Mouse (Mus musculus): ENCODE measurements around the gene Lrtm1. TPM values are rescaled to one million over a fixed set of nuclear protein-coding genes. Genes with fewer than 3 reads are reported as not detected.

Gene Lrtm1
- polyA plus RNA-seq (2015; fragmentation: Nextera tagmentation; extraction: Ambion mirVana) = 0.20 and 0.25 TPM in 2 replicates

DNA sequence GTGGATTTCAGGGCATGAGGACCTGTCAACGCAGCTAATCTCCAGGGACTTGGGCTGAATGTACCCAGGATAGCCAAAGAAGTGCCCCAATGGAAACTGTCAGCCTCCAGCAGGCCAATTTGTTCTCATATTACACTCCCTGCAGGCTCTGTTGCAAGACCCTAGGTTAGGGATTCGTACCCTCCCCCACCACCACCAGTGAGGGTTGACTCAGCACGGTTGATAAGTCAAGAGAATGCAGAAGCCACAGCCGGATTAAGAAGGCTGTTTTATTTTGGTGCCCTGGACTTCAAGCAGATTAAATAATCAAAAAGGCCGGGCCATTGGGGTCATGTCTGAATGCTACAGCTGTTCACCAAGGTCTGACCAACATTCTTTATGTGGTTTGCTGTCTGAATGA lies at the start of gene Lrtm1:
TSS of gene Lrtm1 (plus strand) at position 326 of the 400 bp plus-strand sequence.
- H3K36me3 ChIP-seq (ENCODE audit: control insufficient read depth, insufficient read depth, low read length) = no peaks in the 10 kb centered on the region
- no peak within 1 kb of the TSS for H3K9ac ChIP-seq (ENCODE audit: low read depth, low read length)
- no peak for ATAC-seq
- WGBS = 8% methylated on average over 5 of the region's 5 CpGs
- no peak within 1 kb of the TSS for H3K27ac ChIP-seq (ENCODE audit: low read length)
- peaks cover 8% of the 10 kb centered on the region; the same call in 1 of the 2 replicates for H3K4me1 ChIP-seq (ENCODE audit: control insufficient read depth, insufficient read depth, low read length)
- H3K4me2 ChIP-seq (ENCODE audit: low read length) = no peak within 1 kb of the TSS
- H3K4me3 ChIP-seq (ENCODE audit: low read depth, low read length) = no peak within 1 kb of the TSS
- H3K9me3 ChIP-seq (replicated peaks; ENCODE audit: control insufficient read depth, low read length, poor library complexity, severe bottlenecking) = no peaks in the 10 kb centered on the region
- no peaks in the 10 kb centered on the region for H3K27me3 ChIP-seq (ENCODE audit: control insufficient read depth, insufficient read depth, low read depth, low read length)

DNA sequence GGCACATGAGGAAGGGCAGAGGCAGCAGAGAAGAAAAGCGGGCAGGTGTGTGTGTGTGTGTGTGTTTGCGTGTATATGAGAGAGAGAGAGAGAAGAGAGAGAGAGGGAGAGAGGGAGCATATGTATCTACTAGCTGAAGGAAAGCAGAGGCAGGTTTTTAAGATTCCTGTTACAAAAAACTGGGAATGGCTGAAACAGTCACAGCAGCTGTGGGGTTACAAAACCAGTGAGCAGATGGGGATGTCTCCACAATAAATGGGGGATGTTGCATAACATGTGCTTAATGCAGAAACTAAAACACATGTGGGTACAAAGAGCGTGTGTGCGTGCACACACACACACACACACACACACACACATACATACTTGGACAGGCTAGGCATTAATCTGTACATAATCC lies 48.8 kb upstream of the Lrtm1 start:
- H3K4me3 ChIP-seq (ENCODE audit: low read depth, low read length) = no peak overlapping the region
- peaks cover 2% of the 10 kb centered on the region; the same call in 1 of the 2 replicates for H3K4me1 ChIP-seq (ENCODE audit: control insufficient read depth, insufficient read depth, low read length)
- no peak overlapping the region for H3K27ac ChIP-seq (ENCODE audit: low read length)
- no peak overlapping the region for H3K4me2 ChIP-seq (ENCODE audit: low read length)
- no peaks in the 10 kb centered on the region for H3K9me3 ChIP-seq (replicated peaks; ENCODE audit: control insufficient read depth, low read length, poor library complexity, severe bottlenecking)
- 85% methylated on average over 4 of the region's 4 CpGs for WGBS
- no peaks in the 10 kb centered on the region for H3K27me3 ChIP-seq (ENCODE audit: control insufficient read depth, insufficient read depth, low read depth, low read length)
- no peak overlapping the region for H3K9ac ChIP-seq (ENCODE audit: low read depth, low read length)
- ATAC-seq = no peak
- H3K36me3 ChIP-seq (ENCODE audit: control insufficient read depth, insufficient read depth, low read length) = no peaks in the 10 kb centered on the region

DNA sequence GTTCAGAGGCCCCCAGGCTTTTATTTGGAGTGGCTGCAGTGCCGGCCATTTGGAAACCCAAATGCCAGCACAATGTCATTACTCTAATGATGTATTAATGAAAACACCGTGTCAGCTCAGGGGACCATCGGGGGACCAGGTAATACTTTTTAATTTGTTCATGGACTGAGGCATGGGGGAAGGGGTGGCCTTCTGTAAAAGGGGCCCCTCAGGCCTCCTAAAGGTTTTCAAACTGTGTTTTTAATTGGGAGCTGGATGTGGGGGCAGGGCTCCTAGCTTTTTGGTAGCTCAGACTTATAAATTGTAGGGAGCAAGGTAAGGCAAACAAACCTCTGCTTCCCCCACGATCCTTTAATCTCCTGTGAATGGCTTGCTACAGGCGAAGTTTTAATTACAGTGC lies 45.4 kb upstream of the Lrtm1 start:
- no peak overlapping the region for H3K9ac ChIP-seq (ENCODE audit: low read depth, low read length)
- no peak overlapping the region for H3K27ac ChIP-seq (ENCODE audit: low read length)

DNA sequence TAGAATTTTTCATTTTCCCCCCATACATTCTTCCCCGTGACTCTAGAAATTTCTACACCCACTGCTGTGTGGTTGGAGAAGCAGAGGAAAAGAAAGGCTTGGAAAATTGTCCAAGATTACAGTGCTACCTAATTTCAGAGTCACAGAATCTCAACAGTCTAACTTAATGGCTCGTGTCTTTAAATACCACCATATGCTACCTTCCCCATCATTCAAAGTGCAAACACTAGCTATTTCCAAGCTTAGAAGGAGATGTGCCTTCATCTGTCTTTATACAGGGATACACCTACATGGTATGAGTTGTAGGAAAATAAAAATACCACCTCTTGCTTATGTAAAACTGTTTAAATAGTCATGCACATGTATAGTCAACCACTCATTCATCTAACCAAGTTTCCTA lies 38.8 kb upstream of the Lrtm1 start:
- Histone ChIP-seq H3K4me3 (ENCODE audit: low read depth, low read length) (no peak overlapping the region), H3K9ac (ENCODE audit: low read depth, low read length) (no peak overlapping the region), H3K36me3 (ENCODE audit: control insufficient read depth, insufficient read depth, low read length) (no peaks in the 10 kb centered on the region), H3K4me1 (ENCODE audit: control insufficient read depth, insufficient read depth, low read length) (no peaks in the 10 kb centered on the region), H3K27ac (ENCODE audit: low read length) (no peak overlapping the region), H3K4me2 (ENCODE audit: low read length) (no peak overlapping the region), H3K9me3 (replicated peaks; ENCODE audit: control insufficient read depth, low read length, poor library complexity, severe bottlenecking) (no peaks in the 10 kb centered on the region), H3K27me3 (ENCODE audit: control insufficient read depth, insufficient read depth, low read depth, low read length) (no peaks in the 10 kb centered on the region)
- 93% methylated on average over 2 of the region's 2 CpGs for WGBS
- no peak for ATAC-seq

More for the DNA sequence above, 45.4 kb upstream of the Lrtm1 start:
- H3K36me3 ChIP-seq (ENCODE audit: control insufficient read depth, insufficient read depth, low read length) = no peaks in the 10 kb centered on the region
- H3K4me1 ChIP-seq (ENCODE audit: control insufficient read depth, insufficient read depth, low read length) = peaks cover 2% of the 10 kb centered on the region; the same call in 1 of the 2 replicates
- no peaks in the 10 kb centered on the region for H3K27me3 ChIP-seq (ENCODE audit: control insufficient read depth, insufficient read depth, low read depth, low read length)
- 27% methylated on average over 5 of the region's 5 CpGs for WGBS
- no peak overlapping the region for H3K4me2 ChIP-seq (ENCODE audit: low read length)
- ATAC-seq = no peak
- no peaks in the 10 kb centered on the region for H3K9me3 ChIP-seq (replicated peaks; ENCODE audit: control insufficient read depth, low read length, poor library complexity, severe bottlenecking)
- H3K4me3 ChIP-seq (ENCODE audit: low read depth, low read length) = no peak overlapping the region

DNA sequence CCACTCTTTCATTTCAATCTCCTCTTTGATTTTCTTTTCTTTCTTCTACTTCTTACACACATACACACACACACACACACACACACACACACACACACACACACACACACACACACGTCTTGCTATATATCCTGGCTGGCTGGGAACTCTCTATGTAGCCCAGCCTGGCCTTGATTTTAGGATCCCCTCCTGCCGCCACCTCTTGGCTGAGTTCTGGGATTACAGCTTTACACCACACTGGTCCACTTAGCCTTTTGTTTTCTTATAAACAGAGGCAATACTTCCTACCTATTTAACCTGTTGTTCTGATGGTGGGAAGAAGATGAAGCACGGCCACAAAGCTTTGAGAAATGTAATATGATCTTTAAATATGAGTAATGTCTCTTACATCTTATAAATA lies 37.5 kb upstream of the Lrtm1 start:
- Histone ChIP-seq H3K27ac (ENCODE audit: low read length) (no peak overlapping the region), H3K9ac (ENCODE audit: low read depth, low read length) (no peak overlapping the region), H3K27me3 (ENCODE audit: control insufficient read depth, insufficient read depth, low read depth, low read length) (no peaks in the 10 kb centered on the region), H3K36me3 (ENCODE audit: control insufficient read depth, insufficient read depth, low read length) (no peaks in the 10 kb centered on the region), H3K4me3 (ENCODE audit: low read depth, low read length) (no peak overlapping the region), H3K9me3 (replicated peaks; ENCODE audit: control insufficient read depth, low read length, poor library complexity, severe bottlenecking) (no peaks in the 10 kb centered on the region), H3K4me2 (ENCODE audit: low read length) (no peak overlapping the region), H3K4me1 (ENCODE audit: control insufficient read depth, insufficient read depth, low read length) (no peaks in the 10 kb centered on the region)
- 26% methylated on average over 3 of the region's 3 CpGs for WGBS
- ATAC-seq = no peak

DNA sequence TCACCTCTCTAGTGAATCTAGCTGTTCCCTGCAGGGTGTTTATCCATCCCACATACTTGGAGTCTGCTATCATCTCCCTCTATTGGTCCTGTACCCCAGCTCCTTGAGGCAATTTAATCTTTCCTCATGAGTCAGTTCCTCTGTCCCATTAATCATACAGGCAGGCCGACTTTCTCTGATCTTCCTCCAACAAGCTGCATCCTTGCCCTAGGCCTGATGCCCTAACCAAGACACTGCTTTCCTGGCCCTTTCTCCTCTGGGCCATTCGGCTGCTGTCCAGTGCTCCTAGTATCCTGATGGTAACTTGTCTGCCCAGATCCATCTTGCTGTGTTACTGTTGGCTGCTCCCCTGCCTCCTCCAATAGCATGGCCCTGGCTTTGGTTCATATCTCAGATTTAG lies 33.7 kb upstream of the Lrtm1 start:
- H3K4me3 ChIP-seq (ENCODE audit: low read depth, low read length) = no peak overlapping the region
- H3K4me1 ChIP-seq (ENCODE audit: control insufficient read depth, insufficient read depth, low read length) = no peaks in the 10 kb centered on the region
- H3K27me3 ChIP-seq (ENCODE audit: control insufficient read depth, insufficient read depth, low read depth, low read length) = no peaks in the 10 kb centered on the region
- no peaks in the 10 kb centered on the region for H3K9me3 ChIP-seq (replicated peaks; ENCODE audit: control insufficient read depth, low read length, poor library complexity, severe bottlenecking)
- WGBS = 86% methylated on average over 2 of the region's 2 CpGs
- H3K36me3 ChIP-seq (ENCODE audit: control insufficient read depth, insufficient read depth, low read length) = no peaks in the 10 kb centered on the region
- H3K27ac ChIP-seq (ENCODE audit: low read length) = no peak overlapping the region
- no peak overlapping the region for H3K4me2 ChIP-seq (ENCODE audit: low read length)
- no peak for ATAC-seq
- H3K9ac ChIP-seq (ENCODE audit: low read depth, low read length) = no peak overlapping the region

DNA sequence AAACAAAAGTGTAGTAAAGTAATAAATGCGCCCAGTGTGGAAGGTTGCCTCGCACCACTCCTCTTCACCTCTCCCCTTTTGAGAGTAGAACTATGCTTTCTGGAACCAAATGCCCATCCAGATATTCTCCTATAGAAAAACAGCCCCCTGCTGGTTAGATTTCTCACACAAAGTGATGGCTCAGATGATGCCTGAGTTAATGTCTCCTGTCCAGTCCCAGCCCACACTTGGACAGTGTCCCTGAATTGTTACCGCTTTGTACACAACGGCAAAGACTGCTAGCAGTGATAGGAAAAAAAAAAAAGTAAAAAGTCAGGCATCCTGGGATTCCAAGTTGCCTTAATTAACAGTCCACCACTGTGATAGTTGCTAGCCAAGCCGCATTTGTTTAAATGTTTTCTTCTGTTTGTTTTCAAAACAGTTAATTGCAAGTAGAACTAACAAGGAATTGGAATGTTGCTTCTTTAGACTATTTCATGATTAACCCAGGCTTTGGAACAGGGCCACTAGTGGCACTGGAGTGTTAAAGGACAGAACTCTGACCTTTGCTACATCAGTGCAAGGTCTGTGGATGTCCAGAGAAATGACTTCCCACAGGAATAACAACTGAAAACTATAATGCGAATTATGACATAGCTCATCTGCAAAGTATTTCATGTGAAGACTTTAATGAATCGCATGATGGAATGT lies 29.7 kb upstream of the Lrtm1 start:
- WGBS = 88% methylated on average over 7 of the region's 7 CpGs
- no peak overlapping the region for H3K9ac ChIP-seq (ENCODE audit: low read depth, low read length)
- no peak overlapping the region for H3K27ac ChIP-seq (ENCODE audit: low read length)
- no peaks in the 10 kb centered on the region for H3K4me1 ChIP-seq (ENCODE audit: control insufficient read depth, insufficient read depth, low read length)
- H3K36me3 ChIP-seq (ENCODE audit: control insufficient read depth, insufficient read depth, low read length) = no peaks in the 10 kb centered on the region
- no peaks in the 10 kb centered on the region for H3K9me3 ChIP-seq (replicated peaks; ENCODE audit: control insufficient read depth, low read length, poor library complexity, severe bottlenecking)
- no peak for ATAC-seq
- no peak overlapping the region for H3K4me3 ChIP-seq (ENCODE audit: low read depth, low read length)
- H3K27me3 ChIP-seq (ENCODE audit: control insufficient read depth, insufficient read depth, low read depth, low read length) = no peaks in the 10 kb centered on the region
- no peak overlapping the region for H3K4me2 ChIP-seq (ENCODE audit: low read length)

DNA sequence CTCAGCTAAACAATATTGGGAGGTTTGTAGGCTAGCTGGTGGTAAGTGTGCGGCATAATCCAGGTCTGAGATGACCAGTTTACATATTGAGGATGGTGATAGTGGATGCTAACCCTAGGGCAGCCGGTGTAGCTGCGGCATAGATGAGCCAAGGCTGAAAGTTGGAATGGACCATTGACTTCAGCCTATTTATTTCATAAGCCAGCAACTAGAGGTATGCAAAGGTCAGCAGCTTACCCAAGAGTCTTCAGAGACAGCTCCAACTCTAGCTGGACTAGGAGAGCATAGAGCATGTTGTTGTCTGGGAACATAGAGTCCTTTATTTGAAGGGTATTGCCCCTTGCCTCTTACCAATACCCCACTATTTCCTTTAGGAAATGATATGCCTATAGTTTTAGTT lies 21.4 kb upstream of the Lrtm1 start:
- H3K9me3 ChIP-seq (replicated peaks; ENCODE audit: control insufficient read depth, low read length, poor library complexity, severe bottlenecking) = no peaks in the 10 kb centered on the region
- H3K4me2 ChIP-seq (ENCODE audit: low read length) = no peak overlapping the region
- 98% methylated on average over 3 of the region's 3 CpGs for WGBS
- no peaks in the 10 kb centered on the region for H3K27me3 ChIP-seq (ENCODE audit: control insufficient read depth, insufficient read depth, low read depth, low read length)
- no peaks in the 10 kb centered on the region for H3K4me1 ChIP-seq (ENCODE audit: control insufficient read depth, insufficient read depth, low read length)
- ATAC-seq = no peak
- H3K27ac ChIP-seq (ENCODE audit: low read length) = no peak overlapping the region
- H3K4me3 ChIP-seq (ENCODE audit: low read depth, low read length) = no peak overlapping the region
- no peak overlapping the region for H3K9ac ChIP-seq (ENCODE audit: low read depth, low read length)
- no peaks in the 10 kb centered on the region for H3K36me3 ChIP-seq (ENCODE audit: control insufficient read depth, insufficient read depth, low read length)

DNA sequence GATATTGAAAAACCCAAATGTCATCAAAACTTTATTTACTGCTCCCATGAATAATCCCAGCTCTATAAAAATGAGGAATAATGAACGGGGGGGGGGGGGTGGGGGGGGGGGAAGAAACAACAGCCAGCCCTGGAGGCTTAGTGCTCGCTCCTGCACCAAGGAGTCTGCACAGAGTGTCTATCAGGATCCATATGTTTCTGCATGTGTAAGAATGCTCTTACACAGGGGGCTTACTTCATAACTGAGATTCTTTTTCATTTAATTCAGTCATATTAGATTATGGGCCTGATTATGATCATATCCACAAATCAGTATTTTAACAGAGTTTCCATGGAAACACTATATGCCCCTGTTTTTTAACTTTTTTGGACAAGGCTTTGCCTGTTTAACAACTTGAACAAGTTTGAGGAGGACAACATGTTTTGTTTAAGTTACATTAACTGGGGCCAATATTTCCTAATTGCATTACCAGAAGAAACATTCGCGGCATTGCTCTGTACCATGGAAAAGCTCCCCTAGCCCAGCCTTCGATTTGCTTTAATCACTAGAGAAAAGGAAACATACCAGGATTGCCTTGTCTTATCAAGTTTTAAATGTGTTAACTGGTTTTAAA lies 12.7 kb upstream of the Lrtm1 start:
- no peak overlapping the region for H3K4me3 ChIP-seq (ENCODE audit: low read depth, low read length)
- no peaks in the 10 kb centered on the region for H3K27me3 ChIP-seq (ENCODE audit: control insufficient read depth, insufficient read depth, low read depth, low read length)
- ATAC-seq = no peak
- no peak overlapping the region for H3K27ac ChIP-seq (ENCODE audit: low read length)
- H3K36me3 ChIP-seq (ENCODE audit: control insufficient read depth, insufficient read depth, low read length) = no peaks in the 10 kb centered on the region
- WGBS = 92% methylated on average over 4 of the region's 5 CpGs
- no peaks in the 10 kb centered on the region for H3K9me3 ChIP-seq (replicated peaks; ENCODE audit: control insufficient read depth, low read length, poor library complexity, severe bottlenecking)
- H3K4me2 ChIP-seq (ENCODE audit: low read length) = no peak overlapping the region
- no peak overlapping the region for H3K9ac ChIP-seq (ENCODE audit: low read depth, low read length)
- H3K4me1 ChIP-seq (ENCODE audit: control insufficient read depth, insufficient read depth, low read length) = 0 out of 2 replicates have a peak, but pooled peaks cover 1% of the 10 kb centered on the region

Measured in midbrain, embryonic 16.5 days (tissue).